Comparison of ENCODE assay signal across 8 mouse cellular contexts in genomic region chr17:26466741-26467150, GRCm38 (mm10). TPM values are rescaled to one million over a fixed set of nuclear protein-coding genes. Genes with fewer than 3 reads are reported as not detected.
DNase-seq lines count a peak whose midpoint lies in the region; ATAC-seq lines count a peak whose summit lies in the region.

No protein-coding gene starts in this region.

- no peaks in the 10 kb centered on the region for H3K36me3 ChIP-seq in embryonic facial prominence, embryonic 14.5 days (ENCODE audit: control insufficient read depth, insufficient read depth, low read length)
- H3K36me3 ChIP-seq in heart, embryonic 15.5 days, result no peaks in the 10 kb centered on the region
- no peaks in the 10 kb centered on the region for H3K36me3 ChIP-seq in liver, embryonic 13.5 days
- H3K36me3 ChIP-seq in neural tube, embryonic 15.5 days, result no peaks in the 10 kb centered on the region

- DNase-seq in CD4-positive helper T cell, adult 2 months (ENCODE audit: low read depth, low spot score), result peak; percentile 67
- peak; percentile 56 to 60 for DNase-seq in adrenal gland, postnatal 4 days (ENCODE audit: low spot score in 2 of 2)
- peak; percentile 88 for DNase-seq in embryonic facial prominence, embryonic 14.5 days (ENCODE audit: low spot score)
- peak; percentile 89 for DNase-seq in kidney, postnatal 14 days
- DNase-seq in liver, embryonic 13.5 days, result peak; percentile 29
- DNase-seq in thymus, adult 18-20 months, result peak; percentile 36 to 40

- no peaks in the 10 kb centered on the region for H3K9me3 ChIP-seq in embryonic facial prominence, embryonic 14.5 days (ENCODE audit: control insufficient read depth, low read length)
- H3K9me3 ChIP-seq in heart, embryonic 15.5 days (replicated peaks), result no peaks in the 10 kb centered on the region
- no peaks in the 10 kb centered on the region for H3K9me3 ChIP-seq in liver, embryonic 13.5 days (replicated peaks)
- no peaks in the 10 kb centered on the region for H3K9me3 ChIP-seq in neural tube, embryonic 15.5 days (replicated peaks)

- 0% methylated on average over 4 of the region's 4 CpGs for WGBS in embryonic facial prominence, embryonic 14.5 days
- WGBS in heart, embryonic 15.5 days, result 9% methylated on average over 4 of the region's 4 CpGs
- WGBS in liver, embryonic 13.5 days (ENCODE audit: insufficient replicate concordance), result 12% methylated on average over 4 of the region's 4 CpGs
- WGBS in neural tube, embryonic 15.5 days, result 9% methylated on average over 4 of the region's 4 CpGs

- H3K27ac ChIP-seq in embryonic facial prominence, embryonic 14.5 days (replicated peaks; ENCODE audit: low read depth, low read length), result no peak overlapping the region
- 0 out of 2 replicates have a peak overlapping the region, but pooled peaks have one; percentile 26 for H3K27ac ChIP-seq in heart, embryonic 15.5 days
- H3K27ac ChIP-seq in liver, embryonic 13.5 days, result no peak overlapping the region
- no peak overlapping the region for H3K27ac ChIP-seq in neural tube, embryonic 15.5 days (replicated peaks)

- H3K4me1 ChIP-seq in embryonic facial prominence, embryonic 14.5 days (ENCODE audit: control insufficient read depth, insufficient read depth, low read length), result no peaks in the 10 kb centered on the region
- peaks cover 27% of the 10 kb centered on the region for H3K4me1 ChIP-seq in heart, embryonic 15.5 days (replicated peaks)
- H3K4me1 ChIP-seq in liver, embryonic 13.5 days (replicated peaks), result peaks cover 5% of the 10 kb centered on the region; the same call in 1 of the 2 replicates
- H3K4me1 ChIP-seq in neural tube, embryonic 15.5 days, result peaks cover 4% of the 10 kb centered on the region

- no peak overlapping the region for H3K4me3 ChIP-seq in embryonic facial prominence, embryonic 14.5 days (ENCODE audit: low read depth, low read length)
- H3K4me3 ChIP-seq in heart, embryonic 15.5 days, result no peak overlapping the region
- no peak overlapping the region for H3K4me3 ChIP-seq in liver, embryonic 13.5 days (replicated peaks)
- no peak overlapping the region for H3K4me3 ChIP-seq in neural tube, embryonic 15.5 days (replicated peaks)

- no peaks in the 10 kb centered on the region for H3K27me3 ChIP-seq in embryonic facial prominence, embryonic 14.5 days (replicated peaks; ENCODE audit: control insufficient read depth, insufficient read depth, low read length)
- no peaks in the 10 kb centered on the region for H3K27me3 ChIP-seq in heart, embryonic 15.5 days
- 0 out of 2 replicates have a peak, but pooled peaks cover 19% of the 10 kb centered on the region for H3K27me3 ChIP-seq in liver, embryonic 13.5 days
- H3K27me3 ChIP-seq in neural tube, embryonic 15.5 days (replicated peaks), result peaks cover 7% of the 10 kb centered on the region; the same call in 1 of the 2 replicates

- ATAC-seq in embryonic facial prominence, embryonic 14.5 days (ENCODE audit: low read depth), result peak; percentile 78
- ATAC-seq in heart, embryonic 15.5 days (replicated peaks; ENCODE audit: insufficient number of reproducible peaks, insufficient read depth, low FRiP score, low read depth), result no peak; the same call in 1 of the 2 replicates
- no peak for ATAC-seq in liver, embryonic 13.5 days (ENCODE audit: low read depth)
- ATAC-seq in neural tube, embryonic 15.5 days (ENCODE audit: low FRiP score), result peak; percentile 47; the same call in 1 of the 2 replicates

- H3K9ac ChIP-seq in embryonic facial prominence, embryonic 14.5 days (ENCODE audit: low read depth, low read length), result 0 out of 2 replicates have a peak overlapping the region, but pooled peaks have one; percentile 28
- H3K9ac ChIP-seq in heart, embryonic 15.5 days, result no peak overlapping the region
- H3K9ac ChIP-seq in liver, embryonic 13.5 days, result no peak overlapping the region
- 0 out of 2 replicates have a peak overlapping the region, but pooled peaks have one; percentile 36 for H3K9ac ChIP-seq in neural tube, embryonic 15.5 days (replicated peaks)

- H3K4me2 ChIP-seq in embryonic facial prominence, embryonic 14.5 days (ENCODE audit: low read depth, low read length), result peak overlapping the region; percentile 43
- H3K4me2 ChIP-seq in heart, embryonic 15.5 days, result 0 out of 2 replicates have a peak overlapping the region, but pooled peaks have one; percentile 27
- no peak overlapping the region for H3K4me2 ChIP-seq in liver, embryonic 13.5 days
- H3K4me2 ChIP-seq in neural tube, embryonic 15.5 days, result peak overlapping the region; percentile 34

RNA-seq across cellular contexts. Expression of gene Neurl1b, which starts 52.1 kb away (rescaled TPM):
- total RNA-seq in adrenal gland, postnatal 4 days (2021), result 10 to 100 TPM; 55.6 to 57.4 TPM
- 0.85 and 1.0 TPM in 2 replicates for polyA plus RNA-seq in embryonic facial prominence, embryonic 14.5 days (2014; fragmentation: Nextera tagmentation; extraction: Ambion mirVana)
- polyA plus RNA-seq in heart, embryonic 15.5 days (2015; fragmentation: Nextera tagmentation; extraction: Ambion mirVana), result 2.5 and 2.7 TPM in 2 replicates
- 0.03 and 0.06 TPM in 2 replicates for polyA plus RNA-seq in liver, embryonic 13.5 days (2015; fragmentation: Nextera tagmentation; extraction: Ambion mirVana)
- 1.3 and 1.8 TPM in 2 replicates for polyA plus RNA-seq in neural tube, embryonic 15.5 days (2015; fragmentation: Nextera tagmentation; extraction: Ambion mirVana)

Comparison
In these comparisons a context has a peak if more than half of its experiments do, and no peak if none do; other contexts are left out.
1. DNase-seq: peak in every context shown above with its lines; median percentile 89 in kidney, postnatal 14 days; 88 in embryonic facial prominence, embryonic 14.5 days; 67 in CD4-positive helper T cell, adult 2 months; 58 in adrenal gland, postnatal 4 days; 38 in thymus, adult 18-20 months; 29 in liver, embryonic 13.5 days.
2. ATAC-seq: peak in embryonic facial prominence, embryonic 14.5 days (single experiment) and neural tube, embryonic 15.5 days (single experiment); none in heart, embryonic 15.5 days (single experiment) and liver, embryonic 13.5 days (single experiment).
3. H3K9ac ChIP-seq: peak in embryonic facial prominence, embryonic 14.5 days (single experiment) and neural tube, embryonic 15.5 days (single experiment); none in heart, embryonic 15.5 days (single experiment) and liver, embryonic 13.5 days (single experiment).